Mouse (Mus musculus): Measurements from ENCODE around the gene Cdc42ep1.

DNA sequence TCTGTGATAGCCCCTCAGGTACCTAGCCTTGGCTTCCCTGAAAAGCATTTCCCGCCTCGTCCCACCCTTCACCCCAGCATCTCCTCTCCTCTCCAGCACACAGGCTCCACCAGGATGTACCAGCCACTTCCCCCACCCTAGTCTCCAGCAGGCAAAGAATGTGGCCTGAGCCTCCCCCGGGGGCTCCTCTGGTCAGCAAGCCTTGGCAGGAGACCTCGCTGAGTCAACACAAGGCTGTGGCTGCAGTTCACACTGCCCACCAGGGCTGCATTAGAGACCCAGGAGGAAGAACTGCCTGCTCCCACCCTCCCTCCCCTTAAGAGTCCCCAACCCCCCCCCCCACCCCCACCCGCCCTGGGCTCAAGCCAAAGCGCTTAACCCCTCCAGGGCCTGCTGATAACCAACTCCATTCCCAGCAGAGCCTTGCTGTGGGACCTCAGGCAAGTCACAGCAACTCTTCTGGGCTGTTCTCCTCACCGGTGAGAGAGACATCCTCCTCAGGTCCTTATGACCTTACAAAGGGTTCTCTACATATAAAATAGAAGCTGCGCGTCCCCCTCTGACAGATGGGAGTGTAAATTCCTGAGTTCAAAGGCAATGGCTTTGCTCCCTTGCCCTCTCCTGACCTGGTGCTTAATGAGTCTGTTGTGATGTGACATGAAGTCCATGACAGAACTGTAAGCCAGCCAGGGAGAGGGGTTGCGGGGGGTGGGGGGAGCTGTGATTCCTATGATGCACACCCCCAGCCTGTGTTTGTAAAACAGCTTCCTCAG lies 8.0 kb upstream of the Cdc42ep1 start:
- TF ChIP-seq CTCF (IDR thresholded peaks at IDR 0.05; ENCODE audit: low read depth, low read length) (no peak), POLR2A (IDR thresholded peaks at IDR 0.05; ENCODE audit: borderline replicate concordance, low read depth, low read length) (no peak)
